Mouse (Mus musculus) erythroid progenitor cell, adult 5-6 weeks (primary cell): ENCODE data around the gene Pcnx. TPM values are rescaled to one million over a fixed set of nuclear protein-coding genes. Genes with fewer than 3 reads are reported as not detected.

ENCODE experiments used
- ATAC-seq: replicated peaks from 2 replicates; pipeline ENCODE4 v1.8.0; 2016; ENCODE audit warnings: moderate number of reproducible peaks, mild to moderate bottlenecking, moderate TSS enrichment, inconsistent platforms; ENCODE audit not compliant: poor library complexity, low FRiP score, severe bottlenecking
- total RNA-seq, 2 experiments: library from RNA; stranded (forward) in 1 of 2; stranded (reverse) in 1 of 2; fragments of 150-400 nt in 1 of 2; fragments of 186-747, 209-891 nt in 1 of 2; gene quantifications; 2 replicates each; pipeline versions ENCODE4 v1.2.3 to v1.2.4; 2015 to 2017; ENCODE audit warnings: low replicate concordance in 2 of 2

Gene Pcnx
- 1.4 and 15.5 TPM in 2 replicates for total RNA-seq (2015; ENCODE audit: low replicate concordance)
- total RNA-seq (2017; ENCODE audit: low replicate concordance): 2.4 and 6.6 TPM in 2 replicates

- peak; percentile 42; the same call in 1 of the 2 replicates for ATAC-seq
Measured at GRCm38 (mm10) chr12:81859351-81860307, at the start of gene Pcnx. Gene Pcnx (plus strand): TSS chr12:81860023.

GRCm38 (mm10) chr12:81810417-81810816 is 49.4 kb upstream of the Pcnx start:
- no peak for ATAC-seq

GRCm38 (mm10) chr12:81814742-81815141 is 45.1 kb upstream of the Pcnx start:
- no peak for ATAC-seq

GRCm38 (mm10) chr12:81816330-81817125 is 43.3 kb upstream of the Pcnx start:
- ATAC-seq: no peak

GRCm38 (mm10) chr12:81817126-81817505 is 42.7 kb upstream of the Pcnx start:
- no peak for ATAC-seq

GRCm38 (mm10) chr12:81820700-81821099 is 39.1 kb upstream of the Pcnx start:
- no peak for ATAC-seq

GRCm38 (mm10) chr12:81822176-81822575 is 37.6 kb upstream of the Pcnx start:
- no peak for ATAC-seq

- no peak for ATAC-seq
Measured at GRCm38 (mm10) chr12:81822778-81823480, 36.9 kb upstream of the Pcnx start.

- no peak for ATAC-seq
Measured at GRCm38 (mm10) chr12:81828355-81828754, 31.5 kb upstream of the Pcnx start.

- ATAC-seq: no peak
Measured at GRCm38 (mm10) chr12:81832039-81832738, 27.6 kb upstream of the Pcnx start.

- ATAC-seq: no peak
Measured at GRCm38 (mm10) chr12:81833094-81833493, 26.7 kb upstream of the Pcnx start.

GRCm38 (mm10) chr12:81836162-81836561 is 23.7 kb upstream of the Pcnx start:
- ATAC-seq: no peak

GRCm38 (mm10) chr12:81837463-81837862 is 22.4 kb upstream of the Pcnx start:
- ATAC-seq: no peak

- ATAC-seq: no peak
Measured at GRCm38 (mm10) chr12:81839663-81840062, 20.2 kb upstream of the Pcnx start.

- no peak for ATAC-seq
Measured at GRCm38 (mm10) chr12:81841046-81841445, 18.8 kb upstream of the Pcnx start.

GRCm38 (mm10) chr12:81843501-81843900 is 16.3 kb upstream of the Pcnx start:
- ATAC-seq: no peak

GRCm38 (mm10) chr12:81844572-81844971 is 15.3 kb upstream of the Pcnx start:
- no peak for ATAC-seq

GRCm38 (mm10) chr12:81844981-81845380 is 14.8 kb upstream of the Pcnx start:
- no peak for ATAC-seq

- no peak for ATAC-seq
Measured at GRCm38 (mm10) chr12:81849629-81850028, 10.2 kb upstream of the Pcnx start.
